Mouse (Mus musculus) heart, adult 2 months (tissue): Measurements from ENCODE around the gene Mga.

Source experiments
- EP300 ChIP-seq: fragments of 200-500 bp; IDR thresholded peaks from 2 replicates; pipeline ENCODE4 v1.6.1; 2011; ENCODE audit warnings: low read depth, low read length, control low read depth; ENCODE audit not compliant: insufficient read depth
- POLR2A ChIP-seq: fragments of 200-500 bp; IDR thresholded peaks from 2 replicates; pipeline ENCODE4 v1.6.1; 2011; ENCODE audit warnings: mild to moderate bottlenecking, low read depth, low read length, control low read depth; ENCODE audit not compliant: insufficient read depth

DNA sequence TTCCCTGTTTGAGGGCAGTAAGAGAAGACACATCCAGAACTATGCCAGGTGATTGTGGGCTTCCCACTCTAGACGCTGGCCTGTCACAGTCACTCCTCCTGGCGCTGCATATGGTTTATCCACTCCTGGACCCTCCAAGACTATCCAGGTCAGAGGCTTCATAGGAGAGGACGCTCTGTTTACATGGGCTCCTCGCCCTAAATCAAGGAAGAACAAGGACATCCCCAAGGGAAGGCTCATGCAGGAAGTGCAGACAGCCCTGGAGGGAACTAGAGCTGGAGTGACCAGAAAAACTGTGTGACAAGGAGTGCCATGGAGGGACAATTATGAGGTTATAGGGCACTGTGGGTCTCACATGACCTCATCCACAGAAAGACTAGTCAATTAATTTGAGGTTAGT, 100.3 kb downstream of the Mga start:
- TF ChIP-seq EP300 (no peak), POLR2A (no peak)
